Mouse (Mus musculus) small intestine, adult 2 months (tissue): ENCODE measurements around the gene Pigc. TPM values are rescaled to one million over a fixed set of nuclear protein-coding genes. Genes with fewer than 3 reads are reported as not detected.

Source experiments
- H3K27ac ChIP-seq: fragments of 200-500 bp; 2 replicates; pipeline ENCODE4 v1.5.1; 2012; ENCODE audit warnings: low read depth, low read length, control low read depth, inconsistent platforms; ENCODE audit not compliant: insufficient read depth
- H3K27me3 ChIP-seq: fragments of 200-500 bp; 2 replicates; pipeline ENCODE4 v1.6.1; 2012; ENCODE audit warnings: mild to moderate bottlenecking, moderate library complexity, low read length, inconsistent platforms; ENCODE audit not compliant: control insufficient read depth, insufficient read depth
- H3K36me3 ChIP-seq: fragments of 200-500 bp; 2 replicates; pipeline ENCODE4 v1.6.1; 2012; ENCODE audit warnings: mild to moderate bottlenecking, low read length, control low read depth, inconsistent platforms; ENCODE audit not compliant: control insufficient read depth, insufficient read depth
- H3K4me1 ChIP-seq: fragments of 200-500 bp; 2 replicates; pipeline ENCODE4 v1.6.1; 2012; ENCODE audit warnings: low read length, inconsistent platforms, mixed read lengths; ENCODE audit not compliant: control insufficient read depth, insufficient read depth, insufficient read length
- H3K4me3 ChIP-seq: fragments of 200-500 bp; 2 replicates; pipeline ENCODE4 v1.5.1; 2012; ENCODE audit warnings: low read depth, mild to moderate bottlenecking, control low read depth, inconsistent platforms, low read length, moderate library complexity
- CTCF ChIP-seq: fragments of 200-500 bp; IDR thresholded peaks from 2 replicates; pipeline ENCODE4 v1.5.1; 2012; ENCODE audit warnings: low read depth, mild to moderate bottlenecking, control low read depth, inconsistent platforms, low read length, moderate library complexity, mixed read lengths; ENCODE audit not compliant: insufficient replicate concordance, insufficient read length; ENCODE audit errors: extremely low read depth
- POLR2A ChIP-seq: fragments of 200-500 bp; IDR thresholded peaks from 2 replicates; pipeline ENCODE4 v1.6.1; 2012; ENCODE audit warnings: low read depth, mild to moderate bottlenecking, control low read depth, inconsistent platforms, low read length, moderate library complexity
- WGBS: fragments of 180-500 bp; shearing (Covaris S2); methylation state at CpG from one replicate; pipeline ENCODE4 v1.1.7; 2018; 5-methylcytosine and 5-hydroxymethylcytosine counted together
- polyA plus RNA-seq: library from polyadenylated mRNA; depleted of rRNA; stranded (reverse); fragments of >200 nt; gene quantifications from 2 replicates; pipeline ENCODE4 v1.2.3, GENCODE M21; 2012; rRNA removed

Pigc gene
- polyA plus RNA-seq, 1 experiment: 23.5 TPM

GRCm38 (mm10) chr1:162020766-162021165 is 51.8 kb downstream of the Pigc start:
- WGBS: 84% methylated on average over 4 of the region's 4 CpGs
- TF ChIP-seq POLR2A (no peak), CTCF (no peak)
- H3K27ac ChIP-seq: no peak overlapping the region
- no peaks in the 10 kb centered on the region for H3K36me3 ChIP-seq
- no peaks in the 10 kb centered on the region for H3K27me3 ChIP-seq
- no peaks in the 10 kb centered on the region for H3K4me1 ChIP-seq
- H3K4me3 ChIP-seq: no peak overlapping the region

Other genes with a start within 250 kb of the Pigc start
- gene Fasl, start 180.7 kb upstream of the Pigc start, polyA plus RNA-seq: 0.22 and 0.33 TPM in 2 replicates
- 0.60 and 1.6 TPM in 2 replicates for gene Suco, start 92.5 kb upstream of the Pigc start, polyA plus RNA-seq
- not detected in 2 replicates for gene 4930558K02Rik, start 10.4 kb downstream of the Pigc start, polyA plus RNA-seq